In the genomic region with DNA sequence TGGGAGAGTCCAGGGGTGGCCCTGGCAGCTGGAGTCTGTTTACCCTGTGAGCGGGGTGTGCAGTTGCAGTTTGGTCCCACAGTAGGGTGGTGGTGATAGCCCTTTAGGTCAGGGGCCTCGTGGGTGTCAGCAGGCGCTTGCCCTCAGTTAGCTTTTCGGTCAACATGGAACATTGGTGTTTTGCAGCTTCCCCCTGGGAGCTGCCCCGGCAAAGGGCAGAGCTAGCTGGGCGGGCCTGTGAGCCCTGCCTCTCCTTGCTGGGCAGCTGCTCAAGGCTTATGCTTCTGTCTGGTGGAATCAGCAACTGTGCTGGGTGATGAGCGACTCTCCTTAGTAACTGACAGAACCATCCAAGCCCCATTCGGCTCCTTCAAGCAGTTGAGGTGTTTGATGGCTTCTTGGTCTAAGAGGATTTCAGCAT, we compare ENCODE assay signal across 12 mouse cellular contexts.
DNase-seq lines count a peak whose midpoint lies in the region; ATAC-seq and TF ChIP-seq lines count a peak whose summit lies in the region.
"Had no signal": no experiment of that assay in that cellular context is flagged by ENCODE, and none has a peak within 500 bp of the region (broad histone marks: within the 10 kb centered on the region; RNA-seq: fewer than 3 reads in every experiment).

No protein-coding gene starts in this region.

- H3K27me3 ChIP-seq in forebrain, embryonic 10.5 days (ENCODE audit: poor library complexity, severe bottlenecking): no peaks in the 10 kb centered on the region
- H3K27me3 ChIP-seq in forebrain, embryonic 13.5 days: no peaks in the 10 kb centered on the region
- no peaks in the 10 kb centered on the region for H3K27me3 ChIP-seq in lung, embryonic 15.5 days
- H3K27me3 ChIP-seq in heart, embryonic 10.5 days (ENCODE audit: insufficient read depth, poor library complexity, severe bottlenecking): no peaks in the 10 kb centered on the region
- H3K27me3 ChIP-seq in liver, postnatal 0 days (ENCODE audit: insufficient read depth, low read length): no peaks in the 10 kb centered on the region
- H3K27me3 ChIP-seq: embryonic facial prominence, embryonic 12.5 days; hindbrain, embryonic 15.5 days had no signal

- H3K4me2 ChIP-seq in forebrain, embryonic 13.5 days: no peak overlapping the region
- H3K4me2 ChIP-seq in lung, embryonic 15.5 days: no peak overlapping the region
- H3K4me2 ChIP-seq in liver, postnatal 0 days (ENCODE audit: low read depth, low read length): no peak overlapping the region
- H3K4me2 ChIP-seq: embryonic facial prominence, embryonic 12.5 days; hindbrain, embryonic 15.5 days had no signal

- 84% methylated on average over 8 of the region's 8 CpGs for WGBS in forebrain, embryonic 10.5 days
- WGBS in forebrain, embryonic 13.5 days: 86% methylated on average over 8 of the region's 8 CpGs
- 52% methylated on average over 8 of the region's 8 CpGs for WGBS in lung, embryonic 15.5 days
- WGBS in heart, embryonic 10.5 days: 55% methylated on average over 8 of the region's 8 CpGs
- 57% methylated on average over 8 of the region's 8 CpGs for WGBS in liver, postnatal 0 days (ENCODE audit: insufficient replicate concordance)

- H3K4me3 ChIP-seq in forebrain, embryonic 10.5 days: no peak overlapping the region
- no peak overlapping the region for H3K4me3 ChIP-seq in forebrain, embryonic 13.5 days
- H3K4me3 ChIP-seq in lung, embryonic 15.5 days: no peak overlapping the region
- no peak overlapping the region for H3K4me3 ChIP-seq in heart, embryonic 10.5 days
- no peak overlapping the region for H3K4me3 ChIP-seq in liver, postnatal 0 days (ENCODE audit: low read depth, low read length)
- H3K4me3 ChIP-seq: embryonic facial prominence, embryonic 12.5 days; hindbrain, embryonic 15.5 days had no signal

- no peak for TF ChIP-seq EP300 in liver, postnatal 0 days (IDR thresholded peaks at IDR 0.05; ENCODE audit: low read depth)

- intact Hi-C loops in left cerebral cortex, postnatal 36 days (cut with DNase I): no loop called here

- no peaks in the 10 kb centered on the region for H3K36me3 ChIP-seq in forebrain, embryonic 10.5 days (replicated peaks)
- H3K36me3 ChIP-seq in forebrain, embryonic 13.5 days (ENCODE audit: poor library complexity, severe bottlenecking): no peaks in the 10 kb centered on the region
- H3K36me3 ChIP-seq in lung, embryonic 15.5 days: no peaks in the 10 kb centered on the region
- H3K36me3 ChIP-seq in heart, embryonic 10.5 days: no peaks in the 10 kb centered on the region
- H3K36me3 ChIP-seq in liver, postnatal 0 days (replicated peaks; ENCODE audit: insufficient read depth, low read length): no peaks in the 10 kb centered on the region
- H3K36me3 ChIP-seq: embryonic facial prominence, embryonic 12.5 days; hindbrain, embryonic 15.5 days had no signal

- H3K4me1 ChIP-seq in forebrain, embryonic 10.5 days: peaks cover 23% of the 10 kb centered on the region
- peaks cover 10% of the 10 kb centered on the region for H3K4me1 ChIP-seq in forebrain, embryonic 13.5 days
- peaks cover 39% of the 10 kb centered on the region for H3K4me1 ChIP-seq in lung, embryonic 15.5 days
- peaks cover 61% of the 10 kb centered on the region for H3K4me1 ChIP-seq in heart, embryonic 10.5 days
- peaks cover 23% of the 10 kb centered on the region for H3K4me1 ChIP-seq in liver, postnatal 0 days (ENCODE audit: insufficient read depth)

- no peak for DNase-seq in forebrain, embryonic 10.5 days (ENCODE audit: extremely low spot score, low spot score)
- no peak for DNase-seq in lung, adult 18-20 months
- no peak for DNase-seq in heart, embryonic 10.5 days (ENCODE audit: low spot score)
- no peak for DNase-seq in liver, postnatal 0 days
- DNase-seq in left cerebral cortex, postnatal 36 days (ENCODE audit: low spot score in 2 of 2): no peak
- no peak for DNase-seq in thymus, postnatal 0 days (ENCODE audit: low spot score)
- DNase-seq: forebrain, postnatal 0 days; layer of hippocampus, adult 9-11 months had no signal

- H3K9ac ChIP-seq in forebrain, embryonic 13.5 days: no peak overlapping the region
- H3K9ac ChIP-seq in lung, embryonic 15.5 days: no peak overlapping the region
- no peak overlapping the region for H3K9ac ChIP-seq in liver, postnatal 0 days (replicated peaks)
- H3K9ac ChIP-seq: embryonic facial prominence, embryonic 12.5 days; forebrain, postnatal 0 days; hindbrain, embryonic 15.5 days had no signal

- no peak for TF ChIP-seq CTCF in liver, postnatal 0 days (IDR thresholded peaks at IDR 0.05; ENCODE audit: low read depth)

- ATAC-seq in forebrain, embryonic 13.5 days: no peak
- no peak for ATAC-seq in lung, embryonic 15.5 days (ENCODE audit: borderline replicate concordance, extremely low read depth, low FRiP score, low TSS enrichment)
- ATAC-seq in liver, postnatal 0 days: peak; percentile 38; the same call in 1 of the 2 replicates
- ATAC-seq: forebrain, postnatal 0 days had no signal

- H3K9me3 ChIP-seq in forebrain, embryonic 10.5 days: no peaks in the 10 kb centered on the region
- H3K9me3 ChIP-seq in forebrain, embryonic 13.5 days (replicated peaks): no peaks in the 10 kb centered on the region
- no peaks in the 10 kb centered on the region for H3K9me3 ChIP-seq in lung, embryonic 15.5 days
- H3K9me3 ChIP-seq in heart, embryonic 10.5 days: no peaks in the 10 kb centered on the region
- H3K9me3 ChIP-seq in liver, postnatal 0 days (ENCODE audit: low read length): no peaks in the 10 kb centered on the region
- H3K9me3 ChIP-seq: embryonic facial prominence, embryonic 12.5 days; hindbrain, embryonic 15.5 days had no signal

- 0 out of 2 replicates have a peak overlapping the region, but pooled peaks have one; percentile 25 for H3K27ac ChIP-seq in forebrain, embryonic 10.5 days
- no peak overlapping the region for H3K27ac ChIP-seq in forebrain, embryonic 13.5 days
- H3K27ac ChIP-seq in lung, embryonic 15.5 days: peak overlapping the region; percentile 13; the same call in 1 of the 2 replicates
- peak overlapping the region; percentile 56 for H3K27ac ChIP-seq in heart, embryonic 10.5 days
- H3K27ac ChIP-seq in liver, postnatal 0 days (ENCODE audit: low read depth): no peak overlapping the region
- H3K27ac ChIP-seq: embryonic facial prominence, embryonic 12.5 days; hindbrain, embryonic 15.5 days had no signal

Comparison
In these comparisons a context has a peak if more than half of its experiments do, and no peak if none do; other contexts are left out.
1. H3K27ac ChIP-seq: peak in forebrain, embryonic 10.5 days (single experiment), lung, embryonic 15.5 days (single experiment) and heart, embryonic 10.5 days (single experiment); none in forebrain, embryonic 13.5 days (single experiment) and liver, postnatal 0 days (single experiment).